In the genomic region with DNA sequence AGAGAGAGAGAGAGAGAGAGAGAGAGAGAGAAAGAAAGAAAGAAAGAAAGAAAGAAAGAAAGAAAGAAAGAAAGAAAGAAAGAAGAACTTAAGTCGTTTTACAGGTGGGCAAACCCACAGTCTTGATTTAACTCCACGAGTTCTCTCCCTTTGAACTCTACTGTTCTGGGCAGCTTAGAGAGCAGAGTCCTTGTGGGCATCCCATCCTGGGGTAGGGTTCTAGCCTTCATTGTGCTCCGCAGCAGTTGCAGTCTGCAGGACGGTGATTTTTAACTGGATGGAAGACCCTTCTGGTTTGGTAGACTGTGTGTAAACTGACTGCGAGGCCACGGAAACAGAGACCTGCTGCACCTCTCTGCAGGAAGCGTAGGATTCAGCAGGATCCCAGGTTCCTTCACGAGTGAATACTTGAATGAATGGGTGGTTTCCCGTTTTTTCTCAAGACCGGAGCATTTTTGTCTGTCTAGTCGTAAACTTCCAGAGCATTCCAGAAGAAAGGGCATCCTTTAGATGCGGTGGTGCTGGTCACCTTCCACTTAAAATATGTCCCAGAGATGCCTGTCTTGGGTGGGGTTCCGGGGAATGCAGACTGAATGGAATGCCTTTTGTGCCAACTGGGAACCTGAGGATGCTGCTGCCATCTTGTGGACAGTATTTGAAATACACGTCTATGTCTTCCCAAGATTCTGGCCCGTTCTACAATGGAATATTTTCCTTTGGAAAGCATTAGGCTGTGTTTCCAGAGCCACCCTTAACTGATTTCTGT, we compare ENCODE assay signal across 8 mouse cellular contexts.
DNase-seq lines count a peak whose midpoint lies in the region; ATAC-seq lines count a peak whose summit lies in the region.

No protein-coding gene starts in this region.

- 0 out of 2 replicates have a peak, but pooled peaks cover 3% of the 10 kb centered on the region for H3K27me3 ChIP-seq in intestine, embryonic 16.5 days (replicated peaks; ENCODE audit: control insufficient read depth, insufficient read depth, low read length)
- H3K27me3 ChIP-seq in midbrain, embryonic 13.5 days: peaks cover 89% of the 10 kb centered on the region

- H3K4me1 ChIP-seq in intestine, embryonic 16.5 days (ENCODE audit: control insufficient read depth, insufficient read depth, low read length): no peaks in the 10 kb centered on the region; the same call in 1 of the 2 replicates
- H3K4me1 ChIP-seq in midbrain, embryonic 13.5 days (replicated peaks): no peaks in the 10 kb centered on the region; the same call in 1 of the 2 replicates

- H3K36me3 ChIP-seq in intestine, embryonic 16.5 days (ENCODE audit: control insufficient read depth, insufficient read depth, low read length): no peaks in the 10 kb centered on the region
- H3K36me3 ChIP-seq in midbrain, embryonic 13.5 days: no peaks in the 10 kb centered on the region

- H3K9ac ChIP-seq in intestine, embryonic 16.5 days (ENCODE audit: low read depth, low read length): no peak overlapping the region
- peak overlapping the region; percentile 52 for H3K9ac ChIP-seq in midbrain, embryonic 13.5 days (replicated peaks)

- ATAC-seq in intestine, embryonic 16.5 days: peak; percentile 28; the same call in 1 of the 2 replicates
- ATAC-seq in midbrain, embryonic 13.5 days: peak; percentile 71

- DNase-seq in spleen, postnatal 10 days (ENCODE audit: low spot score in 2 of 2): peak; percentile 14 to 42
- no peak for DNase-seq in spleen, postnatal 36 days (ENCODE audit: low spot score in 2 of 2)
- peak; percentile 76 to 80 for DNase-seq in cerebellum, postnatal 14 days
- peak; percentile 14 to 59 for DNase-seq in frontal cortex, postnatal 25 days (ENCODE audit: low spot score in 2 of 2)
- DNase-seq in left cerebral cortex, postnatal 4 days: peak; percentile 36
- DNase-seq in telencephalon, adult 2 months (ENCODE audit: low read depth, low spot score): peak; percentile 47

- WGBS in intestine, embryonic 16.5 days: 9% methylated on average over 15 of the region's 15 CpGs
- WGBS in midbrain, embryonic 13.5 days: 16% methylated on average over 15 of the region's 15 CpGs

- intact Hi-C loops in left cerebral cortex, postnatal 4 days (cut with DNase I): loop anchor here (1.0 to 10.0 kb wide), 2 partner anchors 183 to 282 kb away; no protein-coding TSS in a partner anchor

- no peak overlapping the region for H3K27ac ChIP-seq in intestine, embryonic 16.5 days (ENCODE audit: low read length)
- no peak overlapping the region for H3K27ac ChIP-seq in midbrain, embryonic 13.5 days

- H3K4me2 ChIP-seq in intestine, embryonic 16.5 days (ENCODE audit: low read depth, low read length): peak overlapping the region; percentile 59
- H3K4me2 ChIP-seq in midbrain, embryonic 13.5 days (replicated peaks): peak overlapping the region; percentile 55

- no peaks in the 10 kb centered on the region for H3K9me3 ChIP-seq in intestine, embryonic 16.5 days (ENCODE audit: control insufficient read depth, low read length)
- H3K9me3 ChIP-seq in midbrain, embryonic 13.5 days: no peaks in the 10 kb centered on the region

- H3K4me3 ChIP-seq in intestine, embryonic 16.5 days (ENCODE audit: low read length): peak overlapping the region; percentile 32
- peak overlapping the region; percentile 38 for H3K4me3 ChIP-seq in midbrain, embryonic 13.5 days (replicated peaks)

Comparison
In these comparisons a context has a peak if more than half of its experiments do, and no peak if none do; other contexts are left out.
1. DNase-seq: peak in spleen, postnatal 10 days (2 of 2), cerebellum, postnatal 14 days (2 of 2), frontal cortex, postnatal 25 days (2 of 2), left cerebral cortex, postnatal 4 days (single experiment) and telencephalon, adult 2 months (single experiment); none in spleen, postnatal 36 days (0 of 2).